Mouse (Mus musculus): ENCODE measurements at regions not wholly inside any gene's neighbourhood (a gene's known extent, or its start where the extent isn't known, plus 50 kb on each side); places are given as distances from the start of the nearest gene placed in this dataset.

DNA sequence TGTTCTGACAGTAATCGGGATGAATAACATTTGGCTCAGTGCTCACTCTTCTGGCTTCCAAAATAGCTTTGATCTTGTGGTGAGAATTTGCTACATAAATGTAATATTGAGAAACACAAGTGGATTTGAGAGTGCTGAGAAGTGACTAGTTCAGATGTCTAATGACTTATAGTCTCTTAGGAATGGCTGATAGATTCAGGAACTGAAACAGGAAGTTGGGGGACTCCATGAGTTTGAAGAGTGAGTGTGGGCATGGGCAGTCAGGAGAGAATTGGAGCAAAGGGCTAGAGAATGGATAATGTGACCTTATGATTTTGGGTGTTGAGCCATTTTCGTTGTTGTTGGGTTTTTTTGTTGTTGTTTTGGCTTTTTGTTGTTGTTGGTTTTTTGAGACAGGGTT, 70.9 kb upstream of the Cdkn2b start:
- in situ Hi-C loops (cut with MboI; ENCODE audit: low pct_unique_long_range_greater_than_20kb in 1 of 2, low sequenced_read_pairs in 2 of 2, unreplicated experiment in 1 of 2): no loop called here

GRCm38 (mm10) chr4:89381077-89381476, 70.2 kb upstream of the Cdkn2b start:
- in situ Hi-C loops (cut with MboI; ENCODE audit: low pct_unique_long_range_greater_than_20kb in 1 of 2, low sequenced_read_pairs in 2 of 2, unreplicated experiment in 1 of 2): no loop called here

DNA sequence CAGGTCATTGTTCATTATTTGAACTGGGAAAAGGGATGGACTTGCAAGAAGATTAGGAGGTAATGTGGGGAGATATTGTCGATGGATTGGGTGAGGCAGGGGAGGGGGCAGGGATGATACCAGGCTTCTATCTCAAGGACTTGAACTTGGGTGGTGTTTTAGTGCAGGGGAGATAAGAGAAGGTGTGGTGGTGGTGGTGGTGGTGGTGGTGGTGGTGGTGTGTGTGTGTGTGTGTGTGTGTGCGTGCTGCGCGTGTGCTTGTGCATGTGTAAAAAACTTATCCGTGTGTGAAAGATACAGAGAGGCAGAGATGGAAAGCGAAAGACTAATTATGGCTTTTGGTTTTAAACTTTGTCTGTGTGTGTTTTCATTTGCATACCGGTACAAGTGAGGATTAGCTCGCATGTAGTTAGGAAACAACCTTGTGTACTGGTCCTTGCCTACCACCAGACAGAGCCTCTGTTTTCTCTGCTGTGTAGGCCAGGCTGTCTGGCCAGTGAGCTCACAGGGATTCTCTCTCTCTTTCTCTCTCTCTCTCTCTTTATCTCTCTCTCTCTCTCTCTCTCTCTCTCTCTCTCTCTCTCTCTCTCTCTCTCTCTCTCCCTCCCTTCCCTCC, 69.6 kb upstream of the Cdkn2b start:
- in situ Hi-C loops (cut with MboI; ENCODE audit: low pct_unique_long_range_greater_than_20kb in 1 of 2, low sequenced_read_pairs in 2 of 2, unreplicated experiment in 1 of 2): no loop called here

DNA sequence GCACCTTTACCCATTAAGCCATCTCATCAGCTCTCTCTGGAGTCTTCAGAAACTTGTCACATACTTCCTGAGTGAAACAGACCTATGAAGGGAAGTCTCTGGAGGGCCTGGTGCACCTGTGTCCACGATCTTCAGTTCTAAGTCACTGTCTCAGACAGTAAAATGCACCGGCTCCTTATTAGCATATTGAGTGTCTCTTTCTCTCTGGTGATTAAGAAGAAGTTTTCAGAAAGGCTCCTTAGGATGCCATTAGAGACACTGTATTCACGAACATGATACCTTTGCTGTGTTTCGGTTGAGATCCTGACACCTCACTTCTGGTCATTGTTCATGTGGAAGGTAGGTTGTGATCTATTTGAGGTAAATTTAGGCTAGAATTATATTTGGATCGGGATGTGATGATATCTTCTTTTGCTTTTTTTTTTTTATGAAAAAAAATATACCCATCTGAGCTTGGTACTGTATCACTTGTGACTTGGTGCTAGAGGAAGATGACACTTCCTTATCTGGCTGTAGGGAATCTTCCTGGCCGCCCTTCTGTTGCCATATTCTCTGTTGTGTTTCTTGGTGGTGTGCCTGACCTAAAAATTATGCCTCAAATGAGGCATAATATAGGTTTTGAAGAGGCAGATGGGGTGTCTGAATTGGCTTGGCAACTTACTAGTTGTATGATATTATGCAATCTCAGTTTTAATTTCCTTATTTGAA, 68.9 kb upstream of the Cdkn2b start:
- in situ Hi-C loops (cut with MboI; ENCODE audit: low pct_unique_long_range_greater_than_20kb in 1 of 2, low sequenced_read_pairs in 2 of 2, unreplicated experiment in 1 of 2): no loop called here

DNA sequence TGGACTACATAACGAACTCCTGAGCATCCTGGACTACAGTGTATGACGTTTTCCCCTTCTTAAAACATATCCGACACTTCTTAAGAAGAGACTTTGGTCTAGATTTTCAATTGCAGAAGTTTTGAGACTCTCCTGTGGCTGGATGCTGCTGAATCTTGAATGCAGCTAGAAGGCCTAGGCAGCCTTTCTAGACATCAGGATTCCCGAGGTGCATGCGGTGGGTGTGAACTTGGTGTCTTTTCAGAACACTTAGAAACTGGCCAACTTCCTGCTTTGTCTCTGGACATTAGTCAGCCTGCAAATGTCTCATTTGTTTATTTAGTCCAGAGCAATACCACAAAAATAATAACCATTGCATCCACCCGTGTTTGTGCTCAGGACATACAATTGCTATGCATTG, 61.8 kb upstream of the Cdkn2b start:
- in situ Hi-C loops (cut with MboI; ENCODE audit: low pct_unique_long_range_greater_than_20kb in 1 of 2, low sequenced_read_pairs in 2 of 2, unreplicated experiment in 1 of 2): no loop called here

- in situ Hi-C loops (cut with MboI; ENCODE audit: low pct_unique_long_range_greater_than_20kb in 1 of 2, low sequenced_read_pairs in 2 of 2, unreplicated experiment in 1 of 2): no loop called here
These were observed 58.1 kb upstream of the Cdkn2b start for GRCm38 (mm10) chr4:89368850-89369524.

DNA sequence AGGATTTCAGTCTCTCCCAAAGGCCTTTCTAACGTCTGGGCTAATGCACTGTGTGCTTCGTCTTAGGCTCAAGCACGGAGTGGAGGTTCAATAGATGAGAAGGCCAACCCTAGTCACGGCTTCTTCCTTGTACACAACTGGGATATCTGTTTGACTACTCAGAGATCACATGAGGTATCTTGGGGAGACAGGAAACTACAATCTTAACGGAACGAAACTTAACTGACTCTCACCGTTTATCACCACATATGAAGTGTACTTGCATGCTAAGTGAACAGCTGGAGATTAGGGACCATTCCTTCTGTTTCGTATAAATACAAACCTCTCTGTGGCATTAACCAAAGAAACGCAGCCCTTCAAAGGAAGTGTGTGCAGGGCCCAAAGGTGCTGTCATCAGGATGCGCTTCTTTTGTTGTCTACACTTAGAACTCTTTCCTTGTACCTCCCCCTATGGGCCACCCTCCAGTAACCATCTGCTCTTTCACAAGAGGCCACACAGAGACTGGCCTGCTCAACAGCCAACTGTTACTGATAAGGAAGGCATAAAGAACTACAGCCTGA, 55.8 kb upstream of the Cdkn2b start:
- in situ Hi-C loops (cut with MboI; ENCODE audit: low pct_unique_long_range_greater_than_20kb in 1 of 2, low sequenced_read_pairs in 2 of 2, unreplicated experiment in 1 of 2): no loop called here

DNA sequence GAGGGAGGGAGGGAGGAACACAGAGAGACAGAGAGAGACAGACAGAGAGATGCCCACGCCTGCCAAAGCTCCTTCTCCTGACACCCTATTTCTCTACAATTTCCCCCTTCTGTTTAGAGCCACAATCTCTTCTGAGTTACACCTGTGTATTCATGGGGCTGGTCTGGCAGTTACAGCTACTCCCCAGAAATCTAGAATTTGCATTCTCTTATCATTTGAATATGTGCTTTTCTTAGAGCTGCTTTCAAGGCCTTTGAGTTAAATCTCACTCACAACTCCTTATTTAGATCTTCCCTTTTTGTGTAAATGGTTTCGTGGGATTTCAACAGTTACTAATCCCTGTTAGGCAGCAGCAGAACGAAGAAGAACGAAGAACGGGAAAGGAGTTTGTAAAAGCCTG, 55.0 kb upstream of the Cdkn2b start:
- in situ Hi-C loops (cut with MboI; ENCODE audit: low pct_unique_long_range_greater_than_20kb in 1 of 2, low sequenced_read_pairs in 2 of 2, unreplicated experiment in 1 of 2): no loop called here

- in situ Hi-C loops (cut with MboI; ENCODE audit: low pct_unique_long_range_greater_than_20kb in 1 of 2, low sequenced_read_pairs in 2 of 2, unreplicated experiment in 1 of 2): no loop called here
These were observed 52.4 kb upstream of the Cdkn2b start for GRCm38 (mm10) chr4:89363150-89363683.

- in situ Hi-C loops (cut with MboI; ENCODE audit: low pct_unique_long_range_greater_than_20kb in 1 of 2, low sequenced_read_pairs in 2 of 2, unreplicated experiment in 1 of 2): no loop called here
These were observed 51.8 kb upstream of the Cdkn2b start for GRCm38 (mm10) chr4:89362650-89363049.

GRCm38 (mm10) chr4:89361316-89361715, 50.5 kb upstream of the Cdkn2b start:
- in situ Hi-C loops (cut with MboI; ENCODE audit: low pct_unique_long_range_greater_than_20kb in 1 of 2, low sequenced_read_pairs in 2 of 2, unreplicated experiment in 1 of 2): no loop called here

Measured in mouse embryonic stem cell (cell line).